Mouse (Mus musculus) midbrain, embryonic 15.5 days (tissue): ENCODE measurements around the gene Zfp518b. TPM values are rescaled to one million over a fixed set of nuclear protein-coding genes. Genes with fewer than 3 reads are reported as not detected.

Experiments used
- ATAC-seq: fragments of 200-750 bp; cut with Nextera tagmentation; replicated peaks from 2 replicates; pipeline ENCODE4 v1.8.0; 2017; ENCODE audit warnings: moderate TSS enrichment
- H3K27ac ChIP-seq: fragments of 300-500 bp; sonication (generic); 2 replicates; pipeline ENCODE4 v1.5.1; 2015; ENCODE audit warnings: mild to moderate bottlenecking, inconsistent platforms
- H3K27me3 ChIP-seq: fragments of 300-500 bp; sonication (generic); replicated peaks from 2 replicates; pipeline ENCODE4 v1.6.1; 2015; ENCODE audit warnings: inconsistent platforms
- H3K36me3 ChIP-seq: fragments of 300-500 bp; sonication (generic); replicated peaks from 2 replicates; pipeline ENCODE4 v1.6.1; 2015; ENCODE audit warnings: inconsistent platforms
- H3K4me1 ChIP-seq: fragments of 300-500 bp; sonication (generic); 2 replicates; pipeline ENCODE4 v1.6.1; 2015; ENCODE audit warnings: inconsistent platforms
- H3K4me2 ChIP-seq: fragments of 300-500 bp; sonication (generic); 2 replicates; pipeline ENCODE4 v1.6.1; 2015; ENCODE audit warnings: inconsistent platforms, mild to moderate bottlenecking, moderate library complexity
- H3K4me3 ChIP-seq: fragments of 300-500 bp; sonication (generic); 2 replicates; pipeline ENCODE4 v1.5.1; 2015; ENCODE audit warnings: mild to moderate bottlenecking, inconsistent platforms
- H3K9ac ChIP-seq: fragments of 300-500 bp; sonication (generic); 2 replicates; pipeline ENCODE4 v1.6.1; 2015; ENCODE audit warnings: mild to moderate bottlenecking, inconsistent platforms
- H3K9me3 ChIP-seq: fragments of 300-500 bp; sonication (generic); 2 replicates; pipeline ENCODE4 v1.6.1; 2016; ENCODE audit warnings: inconsistent platforms
- WGBS: fragments of 180-500 bp; shearing (Covaris S2); methylation state at CpG from one replicate; pipeline ENCODE4 v1.1.7; 2015; ENCODE audit warnings: mixed read lengths; 5-methylcytosine and 5-hydroxymethylcytosine counted together
- polyA plus RNA-seq: library from polyadenylated mRNA; unstranded; fragments of >200 nt; fragmentation: Nextera tagmentation; extraction: Ambion mirVana; gene quantifications from 2 replicates; pipeline ENCODE4 v1.2.1, GENCODE M21; 2015

The Zfp518b gene
- polyA plus RNA-seq, 1 experiment from 2014 or later = 39.8 TPM

- Histone ChIP-seq H3K9me3 (no peaks in the 10 kb centered on the region), H3K36me3 (no peaks in the 10 kb centered on the region), H3K4me1 (no peaks in the 10 kb centered on the region), H3K27ac (no peak overlapping the region), H3K27me3 (no peaks in the 10 kb centered on the region), H3K4me3 (no peak overlapping the region), H3K9ac (no peak overlapping the region), H3K4me2 (no peak overlapping the region)
- 72% methylated on average over 6 of the region's 6 CpGs for WGBS
- no peak for ATAC-seq
These were observed 28.4 kb downstream of the Zfp518b start for GRCm38 (mm10) chr5:38656204-38656603.

GRCm38 (mm10) chr5:38655421-38655928 is 29.2 kb downstream of the Zfp518b start:
- no peak overlapping the region for H3K27ac ChIP-seq
- no peaks in the 10 kb centered on the region for H3K36me3 ChIP-seq
- 74% methylated on average over 12 of the region's 12 CpGs for WGBS
- H3K9me3 ChIP-seq = no peaks in the 10 kb centered on the region
- H3K4me3 ChIP-seq = no peak overlapping the region
- H3K4me1 ChIP-seq = no peaks in the 10 kb centered on the region
- H3K27me3 ChIP-seq = no peaks in the 10 kb centered on the region
- no peak overlapping the region for H3K4me2 ChIP-seq
- no peak for ATAC-seq
- no peak overlapping the region for H3K9ac ChIP-seq

- H3K4me2 ChIP-seq = no peak overlapping the region
- WGBS = 62% methylated on average over 1 of the region's 1 CpGs
- H3K9ac ChIP-seq = no peak overlapping the region
- H3K36me3 ChIP-seq = no peaks in the 10 kb centered on the region
- H3K4me3 ChIP-seq = no peak overlapping the region
- no peaks in the 10 kb centered on the region for H3K27me3 ChIP-seq
- H3K9me3 ChIP-seq = no peaks in the 10 kb centered on the region
- H3K4me1 ChIP-seq = no peaks in the 10 kb centered on the region
- no peak overlapping the region for H3K27ac ChIP-seq
- no peak for ATAC-seq
These were observed 30.1 kb downstream of the Zfp518b start for GRCm38 (mm10) chr5:38654571-38654970.

GRCm38 (mm10) chr5:38653101-38653500 is 31.5 kb downstream of the Zfp518b start:
- H3K4me2 ChIP-seq = no peak overlapping the region
- H3K27ac ChIP-seq = no peak overlapping the region
- no peak overlapping the region for H3K4me3 ChIP-seq
- H3K4me1 ChIP-seq = no peaks in the 10 kb centered on the region
- WGBS = 76% methylated on average over 2 of the region's 2 CpGs
- H3K36me3 ChIP-seq = no peaks in the 10 kb centered on the region
- no peak overlapping the region for H3K9ac ChIP-seq
- no peaks in the 10 kb centered on the region for H3K9me3 ChIP-seq
- ATAC-seq = no peak
- H3K27me3 ChIP-seq = no peaks in the 10 kb centered on the region

- no peak overlapping the region for H3K4me3 ChIP-seq
- H3K9me3 ChIP-seq = no peaks in the 10 kb centered on the region
- no peak for ATAC-seq
- H3K4me2 ChIP-seq = no peak overlapping the region
- H3K36me3 ChIP-seq = no peaks in the 10 kb centered on the region
- H3K27me3 ChIP-seq = no peaks in the 10 kb centered on the region
- H3K9ac ChIP-seq = no peak overlapping the region
- WGBS = 61% methylated on average over 5 of the region's 5 CpGs
- no peak overlapping the region for H3K27ac ChIP-seq
- no peaks in the 10 kb centered on the region for H3K4me1 ChIP-seq
These were observed 33.2 kb downstream of the Zfp518b start for GRCm38 (mm10) chr5:38651455-38651854.

- Histone ChIP-seq H3K27me3 (no peaks in the 10 kb centered on the region), H3K9ac (no peak overlapping the region), H3K36me3 (no peaks in the 10 kb centered on the region), H3K4me3 (no peak overlapping the region), H3K9me3 (no peaks in the 10 kb centered on the region), H3K27ac (no peak overlapping the region), H3K4me2 (no peak overlapping the region), H3K4me1 (no peaks in the 10 kb centered on the region)
- no peak for ATAC-seq
These were observed 43.1 kb downstream of the Zfp518b start for GRCm38 (mm10) chr5:38641526-38641925.

- no peak overlapping the region for H3K4me3 ChIP-seq
- no peaks in the 10 kb centered on the region for H3K4me1 ChIP-seq
- no peaks in the 10 kb centered on the region for H3K36me3 ChIP-seq
- no peak for ATAC-seq
- WGBS = 76% methylated on average over 5 of the region's 5 CpGs
- H3K9ac ChIP-seq = no peak overlapping the region
- no peak overlapping the region for H3K4me2 ChIP-seq
- H3K27ac ChIP-seq = no peak overlapping the region
- H3K9me3 ChIP-seq = no peaks in the 10 kb centered on the region
- no peaks in the 10 kb centered on the region for H3K27me3 ChIP-seq
These were observed 48.3 kb downstream of the Zfp518b start for GRCm38 (mm10) chr5:38636301-38636749.

- H3K4me2 ChIP-seq = no peak overlapping the region
- H3K9me3 ChIP-seq = no peaks in the 10 kb centered on the region
- WGBS = 94% methylated on average over 1 of the region's 1 CpGs
- no peaks in the 10 kb centered on the region for H3K4me1 ChIP-seq
- no peak overlapping the region for H3K27ac ChIP-seq
- no peak overlapping the region for H3K9ac ChIP-seq
- H3K4me3 ChIP-seq = no peak overlapping the region
- no peaks in the 10 kb centered on the region for H3K27me3 ChIP-seq
- H3K36me3 ChIP-seq = no peaks in the 10 kb centered on the region
- no peak for ATAC-seq
These were observed 48.9 kb downstream of the Zfp518b start for GRCm38 (mm10) chr5:38635696-38636095.

GRCm38 (mm10) chr5:38634321-38635164 is 50.1 kb downstream of the Zfp518b start:
- no peaks in the 10 kb centered on the region for H3K4me1 ChIP-seq
- H3K9ac ChIP-seq = no peak overlapping the region
- no peaks in the 10 kb centered on the region for H3K27me3 ChIP-seq
- ATAC-seq = no peak
- H3K27ac ChIP-seq = no peak overlapping the region
- H3K9me3 ChIP-seq = no peaks in the 10 kb centered on the region
- H3K36me3 ChIP-seq = no peaks in the 10 kb centered on the region
- H3K4me2 ChIP-seq = no peak overlapping the region
- H3K4me3 ChIP-seq = no peak overlapping the region
- WGBS = 73% methylated on average over 11 of the region's 11 CpGs

- H3K36me3 ChIP-seq = no peaks in the 10 kb centered on the region
- H3K4me3 ChIP-seq = no peak overlapping the region
- H3K4me2 ChIP-seq = no peak overlapping the region
- no peaks in the 10 kb centered on the region for H3K4me1 ChIP-seq
- WGBS = 69% methylated on average over 13 of the region's 13 CpGs
- H3K9ac ChIP-seq = no peak overlapping the region
- H3K27ac ChIP-seq = no peak overlapping the region
- no peaks in the 10 kb centered on the region for H3K9me3 ChIP-seq
- ATAC-seq = peak; percentile 66
- H3K27me3 ChIP-seq = no peaks in the 10 kb centered on the region
These were observed 51.9 kb downstream of the Zfp518b start for GRCm38 (mm10) chr5:38632463-38633449.

- Histone ChIP-seq H3K9ac (no peak overlapping the region), H3K4me2 (no peak overlapping the region), H3K27me3 (no peaks in the 10 kb centered on the region), H3K4me1 (no peaks in the 10 kb centered on the region), H3K4me3 (no peak overlapping the region), H3K9me3 (no peaks in the 10 kb centered on the region), H3K36me3 (no peaks in the 10 kb centered on the region), H3K27ac (no peak overlapping the region)
- ATAC-seq = no peak
- 61% methylated on average over 2 of the region's 2 CpGs for WGBS
These were observed 56.6 kb downstream of the Zfp518b start for GRCm38 (mm10) chr5:38628023-38628422.

GRCm38 (mm10) chr5:38626883-38627282 is 57.7 kb downstream of the Zfp518b start:
- H3K9me3 ChIP-seq = no peaks in the 10 kb centered on the region
- WGBS = 71% methylated on average over 3 of the region's 3 CpGs
- H3K9ac ChIP-seq = no peak overlapping the region
- no peak overlapping the region for H3K4me3 ChIP-seq
- no peaks in the 10 kb centered on the region for H3K4me1 ChIP-seq
- H3K4me2 ChIP-seq = no peak overlapping the region
- H3K36me3 ChIP-seq = no peaks in the 10 kb centered on the region
- ATAC-seq = no peak
- H3K27ac ChIP-seq = no peak overlapping the region
- H3K27me3 ChIP-seq = no peaks in the 10 kb centered on the region
